Mouse (Mus musculus) ES-Bruce4 (cell line): Measurements from ENCODE around the gene Vamp2.

ENCODE experiments used
- CTCF ChIP-seq: IDR thresholded peaks from one replicate; pipeline ENCODE4 v1.8.1; 2011; ENCODE audit warnings: low read depth, low read length
- POLR2A ChIP-seq: IDR thresholded peaks from one replicate; pipeline ENCODE4 v1.8.1; 2011; ENCODE audit warnings: low read length; ENCODE audit not compliant: insufficient read depth

DNA sequence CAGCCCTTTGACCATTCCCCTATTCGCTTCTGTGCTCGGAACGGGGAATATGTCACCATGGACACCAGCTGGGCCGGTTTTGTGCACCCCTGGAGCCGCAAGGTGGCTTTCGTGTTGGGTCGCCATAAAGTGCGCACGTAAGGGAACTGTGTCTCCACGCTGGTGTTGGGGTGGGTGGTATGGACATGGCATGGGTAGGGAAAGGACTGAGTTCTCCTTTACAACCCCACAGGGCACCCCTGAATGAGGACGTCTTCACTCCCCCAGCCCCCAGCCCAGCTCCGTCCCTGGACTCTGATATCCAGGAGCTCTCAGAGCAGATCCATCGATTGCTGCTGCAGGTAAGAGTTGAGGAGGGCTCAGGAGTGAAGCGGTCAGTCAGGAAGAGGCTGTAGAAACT, 14.8 kb downstream of the Vamp2 start:
- TF ChIP-seq CTCF (no peak), POLR2A (no peak)
